Mouse (Mus musculus) CH12.LX (cell line): ENCODE results near the gene Senp1. TPM values are rescaled to one million over a fixed set of nuclear protein-coding genes. Genes with fewer than 3 reads are reported as not detected.

ENCODE experiments used
- DNase-seq: peaks from one replicate; pipeline ENCODE4 v3.0.0-alpha.2; 2013; ENCODE audit errors: extremely low read depth
- H3K27ac ChIP-seq: 2 replicates; pipeline ENCODE4 v1.5.1; 2012; ENCODE audit warnings: low read depth, mild to moderate bottlenecking, control low read depth, moderate library complexity; ENCODE audit not compliant: insufficient read depth
- H3K27me3 ChIP-seq: replicated peaks from 2 replicates; pipeline ENCODE3; 2012; ENCODE audit warnings: inconsistent platforms
- H3K36me3 ChIP-seq, 2 experiments: replicated peaks in 1 of 2; 2 replicates each; pipeline versions ENCODE3 to v1.6.1; 2012; ENCODE audit warnings: inconsistent platforms in 1 of 2, low read length in 1 of 2, mild to moderate bottlenecking in 1 of 2, mixed read lengths in 1 of 2, moderate library complexity in 1 of 2; ENCODE audit not compliant: control insufficient read depth in 1 of 2, insufficient read depth in 1 of 2
- H3K4me1 ChIP-seq, 2 experiments: 2 replicates each; pipeline ENCODE4 v1.6.1; 2012; ENCODE audit warnings: inconsistent platforms in 1 of 2, moderate library complexity in 1 of 2; ENCODE audit not compliant: insufficient read depth in 2 of 2, control insufficient read depth in 1 of 2
- H3K4me2 ChIP-seq: 2 replicates; pipeline ENCODE4 v1.6.1; 2012; ENCODE audit warnings: low read depth, mild to moderate bottlenecking, control low read depth; ENCODE audit not compliant: poor library complexity, insufficient read depth, severe bottlenecking
- H3K4me3 ChIP-seq, 3 experiments: fragments of 150-350 bp in 1 of 3; sonication (generic) in 1 of 3; replicated peaks in 1 of 3; 2 replicates each; pipeline versions ENCODE3 to v1.5.1; 2011 to 2012; ENCODE audit warnings: low read depth in 2 of 3, low read length in 2 of 3, mild to moderate bottlenecking in 2 of 3, moderate library complexity in 2 of 3, control low read depth in 1 of 3, improper control_type of control experiment in 1 of 3, inconsistent platforms in 1 of 3, mixed read lengths in 1 of 3; ENCODE audit not compliant: poor library complexity in 1 of 3
- H3K79me2 ChIP-seq: replicated peaks from 2 replicates; pipeline ENCODE4 v1.6.1; 2012; ENCODE audit warnings: mild to moderate bottlenecking, moderate library complexity; ENCODE audit not compliant: control insufficient read depth, poor library complexity, insufficient read depth, severe bottlenecking; ENCODE audit errors: extremely low read depth
- H3K9ac ChIP-seq: 2 replicates; pipeline ENCODE4 v1.6.1; 2012; ENCODE audit warnings: low read depth, mild to moderate bottlenecking, control low read depth, moderate library complexity; ENCODE audit not compliant: insufficient read depth
- H3K9me3 ChIP-seq: replicated peaks from 2 replicates; pipeline ENCODE3; 2012; ENCODE audit warnings: low read length, inconsistent platforms, mixed read lengths
- CHD1 ChIP-seq: IDR thresholded peaks from 2 replicates; pipeline ENCODE4 v1.6.1; 2012; ENCODE audit warnings: low read depth, low read length, improper control_type of control experiment, inconsistent platforms
- ETS1 ChIP-seq: conservative IDR thresholded peaks from 2 replicates; pipeline ENCODE4 v1.6.1; 2012; ENCODE audit warnings: low read depth, mild to moderate bottlenecking, inconsistent platforms, low read length, improper control_type of control experiment, moderate library complexity
- GABPA ChIP-seq: IDR thresholded peaks from 2 replicates; pipeline ENCODE4 v1.6.1; 2012; ENCODE audit warnings: low read depth, low read length, improper control_type of control experiment, inconsistent platforms; ENCODE audit not compliant: insufficient replicate concordance
- JUN ChIP-seq: IDR thresholded peaks from 2 replicates; pipeline ENCODE4 v1.6.1; 2011; ENCODE audit warnings: low read depth, mild to moderate bottlenecking, low read length, improper control_type of control experiment, moderate library complexity; ENCODE audit not compliant: insufficient read depth
- MAFK ChIP-seq: IDR thresholded peaks from 2 replicates; pipeline ENCODE4 v1.6.1; 2011; ENCODE audit warnings: low read length, improper control_type of control experiment; ENCODE audit not compliant: insufficient replicate concordance
- MAX ChIP-seq: IDR thresholded peaks from 2 replicates; pipeline ENCODE4 v1.6.1; 2011; ENCODE audit warnings: low read length, improper control_type of control experiment
- MAZ ChIP-seq: IDR thresholded peaks from 2 replicates; pipeline ENCODE4 v1.6.1; 2012; ENCODE audit warnings: low read depth, mild to moderate bottlenecking, inconsistent platforms, low read length, improper control_type of control experiment, moderate library complexity
- MXI1 ChIP-seq: IDR thresholded peaks from 2 replicates; pipeline ENCODE4 v1.6.1; 2011; ENCODE audit warnings: mild to moderate bottlenecking, low read depth, low read length, improper control_type of control experiment
- MYC ChIP-seq: IDR thresholded peaks from 2 replicates; pipeline ENCODE4 v1.6.1; 2011; ENCODE audit warnings: low read depth, mild to moderate bottlenecking, improper control_type of control experiment, low read length
- PAX5 ChIP-seq: IDR thresholded peaks from 2 replicates; pipeline ENCODE4 v1.6.1; 2012; ENCODE audit warnings: low read length, inconsistent platforms, mixed read lengths
- RCOR1 ChIP-seq: conservative IDR thresholded peaks from 2 replicates; pipeline ENCODE4 v1.6.1; 2012; ENCODE audit warnings: low read depth, mild to moderate bottlenecking, inconsistent platforms, low read length, improper control_type of control experiment
- SIN3A ChIP-seq: IDR thresholded peaks from 2 replicates; pipeline ENCODE4 v1.6.1; 2012; ENCODE audit warnings: low read length, improper control_type of control experiment, inconsistent platforms
- SMC3 ChIP-seq: IDR thresholded peaks from 2 replicates; pipeline ENCODE4 v1.6.1; 2011; ENCODE audit warnings: low read depth, low read length, improper control_type of control experiment
- TBP ChIP-seq: conservative IDR thresholded peaks from 2 replicates; pipeline ENCODE4 v1.6.1; 2011; ENCODE audit warnings: low read depth, low read length, improper control_type of control experiment
- USF2 ChIP-seq: conservative IDR thresholded peaks from 2 replicates; pipeline ENCODE4 v1.6.1; 2011; ENCODE audit warnings: low read depth, low read length, improper control_type of control experiment
- ZKSCAN1 ChIP-seq: IDR thresholded peaks from 2 replicates; pipeline ENCODE4 v1.6.1; 2012; ENCODE audit warnings: low read depth, inconsistent platforms, low read length, improper control_type of control experiment, borderline replicate concordance
- dilution Hi-C: fragments of 300-500 bp; cut with MboI; formaldehyde crosslinking; loops from 2 replicates; pipeline ENCODE4 v1.14.3; 2020; ENCODE audit warnings: low sequenced_read_pairs; ENCODE audit not compliant: extremely low pct_unique_long_range_greater_than_20kb, extremely low pct_ligation_motif_present
- in situ Hi-C: fragments of 300-500 bp; cut with MboI; formaldehyde crosslinking; loops from 3 replicates; pipeline ENCODE4 v1.14.3; 2019; ENCODE audit warnings: low sequenced_read_pairs, low pct_ligation_motif_present, low pct_unique_long_range_greater_than_20kb, mixed read lengths
- polyA plus RNA-seq: library from polyadenylated mRNA; unstranded; fragments of >175 nt; gene quantifications from 2 replicates; pipeline ENCODE4 v1.2.1, GENCODE M21; 2012; ENCODE audit warnings: low read depth; ENCODE audit not compliant: insufficient read length
- total RNA-seq, 2 experiments: library from RNA; depleted of rRNA; stranded (reverse); fragments of 300-350 nt in 1 of 2; fragments of >200 nt in 1 of 2; gene quantifications; 2 replicates each; pipeline ENCODE4 v1.2.3; 2012 to 2014

Senp1 gene
- total and polyA plus RNA-seq, 3 experiments = 14.9 to 38.5 (median 23.3) TPM

DNA sequence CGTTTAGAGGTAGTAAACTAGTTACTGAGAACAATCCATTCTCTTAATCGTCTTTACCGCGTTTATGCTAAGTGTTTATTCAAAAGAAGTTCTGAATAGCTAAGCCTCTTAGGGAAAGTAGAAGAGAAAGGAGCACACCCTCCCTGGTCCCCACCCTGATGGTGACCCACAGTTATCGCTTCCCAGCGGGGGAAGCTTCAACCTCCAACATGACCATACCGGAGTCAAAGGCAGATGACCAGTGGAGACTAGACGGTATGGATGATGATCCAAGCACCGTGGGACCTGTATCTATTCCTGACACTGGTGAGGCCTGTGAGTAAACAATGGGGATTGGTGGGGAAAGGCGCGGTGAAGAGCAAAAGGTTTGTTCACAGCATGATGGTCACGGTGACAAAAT is 1.4 kb upstream of the Senp1 start:
- no peak overlapping the region for H3K27ac ChIP-seq
- no peak overlapping the region for H3K9ac ChIP-seq
- TF ChIP-seq MYC (no peak), MAFK (no peak), RCOR1 (no peak), CHD1 (no peak), SIN3A (no peak), TBP (no peak), ZKSCAN1 (no peak), MAX (no peak), GABPA (no peak), JUN (no peak)
- DNase-seq = no peak
- H3K4me2 ChIP-seq = no peak overlapping the region
- H3K4me1 ChIP-seq = peaks cover 2 to 26% of the 10 kb centered on the region in 2 experiments; a peak in 3 of 4 replicates
- H3K27me3 ChIP-seq = no peaks in the 10 kb centered on the region
- H3K9me3 ChIP-seq = peaks cover 2% of the 10 kb centered on the region
- H3K79me2 ChIP-seq = peaks cover 26% of the 10 kb centered on the region
- dilution Hi-C loops (no loop called here), in situ Hi-C loops (loop anchor here (5.0 kb wide), 1 partner anchor 57 kb away; no protein-coding TSS in a partner anchor)
- H3K36me3 ChIP-seq = peaks cover 0 to 8% of the 10 kb centered on the region in 2 experiments
- H3K4me3 ChIP-seq = no peak overlapping the region

DNA sequence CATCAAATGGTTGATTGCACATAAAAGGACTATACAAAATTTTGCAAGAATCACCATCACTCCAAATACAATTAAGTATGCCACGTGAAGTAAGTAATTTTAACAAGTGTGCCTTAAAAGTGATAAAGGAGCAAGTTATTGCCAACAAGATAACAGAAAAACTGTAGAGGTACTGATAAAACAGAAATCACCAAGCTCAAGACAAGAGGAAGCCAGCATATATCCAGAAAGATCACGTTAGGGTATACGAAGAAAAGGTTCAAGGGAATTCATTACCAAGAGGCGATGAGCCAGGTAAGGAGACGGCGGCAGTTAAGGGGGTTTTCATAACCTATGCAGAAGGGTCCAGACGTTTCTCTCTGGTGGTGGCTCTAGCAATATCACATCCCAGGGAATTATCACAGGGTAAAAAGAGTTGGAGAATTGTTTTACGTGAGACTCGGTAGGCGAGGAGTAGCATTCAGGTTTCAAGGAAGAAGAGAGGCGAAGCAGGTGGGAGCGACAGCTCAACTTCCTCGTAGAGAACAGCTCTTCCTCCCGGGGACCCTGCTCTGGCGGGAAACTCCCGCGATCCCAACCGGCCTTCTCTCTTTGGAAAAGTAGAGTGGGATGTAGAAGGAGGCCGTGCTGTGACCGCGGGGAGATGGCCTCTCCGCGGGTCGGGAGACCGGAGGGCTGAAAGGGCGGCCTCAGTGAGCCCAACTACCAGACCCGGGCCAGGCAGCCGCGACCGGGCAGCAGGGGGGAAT is 998 bp downstream of the Senp1 start, which contains the start of gene Pfkm:
Gene Pfkm (plus strand): TSS at position 218 of the 749 bp plus-strand sequence.
- in situ Hi-C loops (loop anchor here (5.0 kb wide), 1 partner anchor 60 kb away; no protein-coding TSS in a partner anchor), dilution Hi-C loops (no loop called here)
- Histone ChIP-seq H3K9ac (peak within 1 kb of the TSS; percentile 99), H3K4me2 (peak within 1 kb of the TSS; percentile 98), H3K36me3 (peaks cover 0 to 22% of the 10 kb centered on the region in 2 experiments), H3K4me1 (peaks cover 5 to 44% of the 10 kb centered on the region in 2 experiments), H3K27me3 (no peaks in the 10 kb centered on the region)
- TF ChIP-seq MAFK (no peak), MXI1 (0 out of 2 replicates have a peak, but pooled peaks have one; percentile 9), PAX5 (no peak), USF2 (no peak), ETS1 (no peak), SMC3 (no peak), SIN3A (no peak; the same call in 1 of the 2 replicates), MAZ (no peak), CHD1 (0 out of 2 replicates have a peak, but pooled peaks have one; percentile 30)
- TF ChIP-seq, all 38 proteins: peak for 2
- DNase-seq = peak; percentile 41
- H3K9me3 ChIP-seq = peaks cover 2% of the 10 kb centered on the region
- peaks cover 39% of the 10 kb centered on the region for H3K79me2 ChIP-seq
- H3K4me3 ChIP-seq = peak within 1 kb of the TSS; percentile 72 to 89 (median 86)
- H3K27ac ChIP-seq = peak within 1 kb of the TSS; percentile 89
